Mouse (Mus musculus): ENCODE data around the gene Gm45062.

DNA sequence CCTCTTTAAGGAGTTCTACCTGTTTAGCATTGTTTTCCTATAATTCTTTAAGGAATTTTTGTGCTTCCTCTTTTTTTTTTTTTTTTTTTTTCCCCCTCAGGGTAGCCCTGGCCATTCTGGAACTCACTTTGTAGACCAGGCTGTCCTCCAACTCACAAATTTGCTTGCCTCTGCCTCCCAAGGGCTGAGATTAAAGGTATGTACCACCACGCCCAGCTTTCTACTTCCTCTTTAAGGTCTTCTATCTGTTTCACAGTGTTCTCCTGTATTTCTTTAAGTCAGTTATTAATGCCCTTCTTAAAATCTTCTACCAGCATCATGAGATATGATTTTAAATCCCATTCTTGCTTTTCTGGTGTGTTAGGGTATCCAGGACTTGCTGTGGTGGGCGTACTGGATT is 130.1 kb downstream of the Gm45062 start:
- TF ChIP-seq CTCF (IDR thresholded peaks at IDR 0.05; ENCODE audit: low read depth): no peak
- TF ChIP-seq EP300 (IDR thresholded peaks at IDR 0.05; ENCODE audit: low read depth): no peak
